Mouse (Mus musculus) midbrain, embryonic 14.5 days (tissue): ENCODE measurements around the gene Zfp446. TPM values are rescaled to one million over a fixed set of nuclear protein-coding genes. Genes with fewer than 3 reads are reported as not detected.

Experiments
- ATAC-seq: fragments of 200-750 bp; cut with Nextera tagmentation; 2 replicates; pipeline ENCODE4 v1.8.0; 2017; ENCODE audit warnings: moderate number of reproducible peaks, moderate library complexity; ENCODE audit not compliant: low FRiP score, low TSS enrichment
- DNase-seq: peaks from one replicate; pipeline ENCODE4 v3.0.0-alpha.2; 2015
- H3K27ac ChIP-seq: fragments of 300-500 bp; sonication (generic); replicated peaks from 2 replicates; pipeline ENCODE4 v1.5.1; 2014; ENCODE audit warnings: mild to moderate bottlenecking, low read depth, low read length, moderate library complexity
- H3K27me3 ChIP-seq: fragments of 300-500 bp; sonication (generic); 2 replicates; pipeline ENCODE4 v1.6.1; 2014; ENCODE audit warnings: low read length, control low read depth, mixed read lengths; ENCODE audit not compliant: control insufficient read depth, insufficient read depth
- H3K36me3 ChIP-seq: fragments of 300-500 bp; sonication (generic); 2 replicates; pipeline ENCODE4 v1.6.1; 2014; ENCODE audit warnings: low read length, control low read depth; ENCODE audit not compliant: control insufficient read depth, insufficient read depth
- H3K4me1 ChIP-seq: fragments of 300-500 bp; sonication (generic); 2 replicates; pipeline ENCODE4 v1.6.1; 2014; ENCODE audit warnings: mild to moderate bottlenecking, antibody characterized with exemption, low read length, control low read depth; ENCODE audit not compliant: control insufficient read depth, insufficient read depth
- H3K4me2 ChIP-seq: fragments of 300-500 bp; sonication (generic); 2 replicates; pipeline ENCODE4 v1.6.1; 2014; ENCODE audit warnings: mild to moderate bottlenecking, low read length, moderate library complexity
- H3K4me3 ChIP-seq: fragments of 300-500 bp; sonication (generic); replicated peaks from 2 replicates; pipeline ENCODE4 v1.5.1; 2014; ENCODE audit warnings: low read depth, low read length
- H3K9ac ChIP-seq: fragments of 300-500 bp; sonication (generic); replicated peaks from 2 replicates; pipeline ENCODE4 v1.6.1; 2014; ENCODE audit warnings: mild to moderate bottlenecking, low read length, moderate library complexity
- H3K9me3 ChIP-seq: fragments of 300-500 bp; sonication (generic); 2 replicates; pipeline ENCODE4 v1.6.1; 2016; ENCODE audit warnings: low read length, control low read depth, mixed read lengths; ENCODE audit not compliant: control insufficient read depth
- WGBS: fragments of 180-500 bp; shearing (Covaris S2); extraction: QIAGEN DNeasy Blood & Tissue Kit; methylation state at CpG from one replicate; pipeline ENCODE4 v1.1.7; 2014; 5-methylcytosine and 5-hydroxymethylcytosine counted together
- polyA plus RNA-seq: library from polyadenylated mRNA; unstranded; fragments of >200 nt; fragmentation: Nextera tagmentation; extraction: Ambion mirVana; gene quantifications from 2 replicates; pipeline ENCODE4 v1.2.1, GENCODE M21; 2014

Gene Zfp446
- polyA plus RNA-seq, 1 experiment from 2014 or later, result 8.7 TPM

GRCm38 (mm10) chr7:12978931-12979722 lies 1.5 kb downstream of the Zfp446 start:
- Histone ChIP-seq H3K36me3 (peaks cover 8% of the 10 kb centered on the region; the same call in 1 of the 2 replicates), H3K9me3 (no peaks in the 10 kb centered on the region), H3K4me1 (peaks cover 11% of the 10 kb centered on the region), H3K4me3 (peak overlapping the region; percentile 63; the same call in 1 of the 2 replicates), H3K27ac (0 out of 2 replicates have a peak overlapping the region, but pooled peaks have one; percentile 94), H3K27me3 (no peaks in the 10 kb centered on the region), H3K4me2 (peak overlapping the region; percentile 76), H3K9ac (peak overlapping the region; percentile 74; the same call in 1 of the 2 replicates)
- no peak for DNase-seq
- ATAC-seq, result no peak
- WGBS, result 91% methylated on average over 18 of the region's 18 CpGs

- no peak overlapping the region for H3K4me2 ChIP-seq
- ATAC-seq (no peak), DNase-seq (no peak)
- H3K27me3 ChIP-seq, result no peaks in the 10 kb centered on the region
- no peaks in the 10 kb centered on the region for H3K9me3 ChIP-seq
- no peak overlapping the region for H3K4me3 ChIP-seq
- H3K27ac ChIP-seq, result no peak overlapping the region
- H3K36me3 ChIP-seq, result peaks cover 8% of the 10 kb centered on the region; the same call in 1 of the 2 replicates
- peaks cover 11% of the 10 kb centered on the region for H3K4me1 ChIP-seq
- WGBS, result 86% methylated on average over 6 of the region's 6 CpGs
- H3K9ac ChIP-seq, result no peak overlapping the region
Measured at GRCm38 (mm10) chr7:12979776-12980175, 2.1 kb downstream of the Zfp446 start.

GRCm38 (mm10) chr7:12980291-12980690 lies 2.6 kb downstream of the Zfp446 start:
- Histone ChIP-seq H3K4me3 (no peak overlapping the region), H3K36me3 (peaks cover 8% of the 10 kb centered on the region; the same call in 1 of the 2 replicates), H3K4me2 (no peak overlapping the region), H3K27ac (no peak overlapping the region), H3K27me3 (no peaks in the 10 kb centered on the region), H3K9me3 (no peaks in the 10 kb centered on the region), H3K4me1 (peaks cover 11% of the 10 kb centered on the region), H3K9ac (no peak overlapping the region)
- WGBS, result 95% methylated on average over 7 of the region's 7 CpGs
- no peak for DNase-seq
- no peak for ATAC-seq

GRCm38 (mm10) chr7:12985724-12986123 lies 8.1 kb downstream of the Zfp446 start:
- Histone ChIP-seq H3K4me3 (no peak overlapping the region), H3K9ac (no peak overlapping the region), H3K9me3 (no peaks in the 10 kb centered on the region), H3K4me2 (no peak overlapping the region), H3K27ac (no peak overlapping the region), H3K27me3 (no peaks in the 10 kb centered on the region), H3K36me3 (peaks cover 8% of the 10 kb centered on the region; the same call in 1 of the 2 replicates), H3K4me1 (no peaks in the 10 kb centered on the region)
- WGBS, result 95% methylated on average over 1 of the region's 1 CpGs
- DNase-seq (no peak), ATAC-seq (no peak)

GRCm38 (mm10) chr7:12986906-12987305 lies 9.3 kb downstream of the Zfp446 start:
- H3K9me3 ChIP-seq, result no peaks in the 10 kb centered on the region
- no peak overlapping the region for H3K27ac ChIP-seq
- peaks cover 7% of the 10 kb centered on the region; the same call in 1 of the 2 replicates for H3K36me3 ChIP-seq
- WGBS, result 89% methylated on average over 8 of the region's 8 CpGs
- H3K27me3 ChIP-seq, result no peaks in the 10 kb centered on the region
- DNase-seq (no peak), ATAC-seq (no peak)
- no peak overlapping the region for H3K4me2 ChIP-seq
- H3K4me1 ChIP-seq, result no peaks in the 10 kb centered on the region
- H3K9ac ChIP-seq, result no peak overlapping the region
- H3K4me3 ChIP-seq, result no peak overlapping the region

- H3K4me1 ChIP-seq, result no peaks in the 10 kb centered on the region
- no peaks in the 10 kb centered on the region for H3K36me3 ChIP-seq
- H3K4me3 ChIP-seq, result no peak overlapping the region
- H3K4me2 ChIP-seq, result no peak overlapping the region
- H3K9ac ChIP-seq, result no peak overlapping the region
- no peaks in the 10 kb centered on the region for H3K9me3 ChIP-seq
- no peaks in the 10 kb centered on the region for H3K27me3 ChIP-seq
- 87% methylated on average over 8 of the region's 8 CpGs for WGBS
- H3K27ac ChIP-seq, result no peak overlapping the region
- ATAC-seq, result no peak
- DNase-seq, result no peak
Measured at GRCm38 (mm10) chr7:12987409-12988189, 10.0 kb downstream of the Zfp446 start.

- Histone ChIP-seq H3K36me3 (no peaks in the 10 kb centered on the region), H3K9me3 (no peaks in the 10 kb centered on the region), H3K4me1 (no peaks in the 10 kb centered on the region), H3K9ac (no peak overlapping the region), H3K4me3 (no peak overlapping the region), H3K4me2 (no peak overlapping the region), H3K27ac (no peak overlapping the region), H3K27me3 (no peaks in the 10 kb centered on the region)
- DNase-seq, result no peak
- no peak for ATAC-seq
- 12% methylated on average over 3 of the region's 3 CpGs for WGBS
Measured at GRCm38 (mm10) chr7:12992222-12992621, 14.6 kb downstream of the Zfp446 start.

- 94% methylated on average over 10 of the region's 10 CpGs for WGBS
- ATAC-seq (no peak), DNase-seq (no peak)
- Histone ChIP-seq H3K4me3 (no peak overlapping the region), H3K4me2 (no peak overlapping the region), H3K4me1 (no peaks in the 10 kb centered on the region), H3K9me3 (no peaks in the 10 kb centered on the region), H3K27ac (no peak overlapping the region), H3K9ac (no peak overlapping the region), H3K36me3 (no peaks in the 10 kb centered on the region), H3K27me3 (no peaks in the 10 kb centered on the region)
Measured at GRCm38 (mm10) chr7:12993148-12993547, 15.5 kb downstream of the Zfp446 start.
